Mouse (Mus musculus) MEL (cell line): Measurements from ENCODE around the gene Eif4h. TPM values are rescaled to one million over a fixed set of nuclear protein-coding genes. Genes with fewer than 3 reads are reported as not detected.

Source experiments
- DNase-seq: peaks from one replicate; pipeline ENCODE4 v3.0.0; 2011; ENCODE audit warnings: low read depth, low spot score
- H3K27ac ChIP-seq: 2 replicates; pipeline ENCODE4 v1.5.1; 2012; ENCODE audit warnings: low read depth, mild to moderate bottlenecking, control low read depth, low read length, moderate library complexity; ENCODE audit not compliant: control insufficient read depth
- H3K27me3 ChIP-seq, 2 experiments: fragments of 150-350 bp in 1 of 2; sonication (generic) in 1 of 2; 2 replicates each; pipeline ENCODE4 v1.6.1; 2012; ENCODE audit warnings: low read length in 2 of 2, mild to moderate bottlenecking in 2 of 2, improper control_type of control experiment in 1 of 2, moderate library complexity in 1 of 2; ENCODE audit not compliant: insufficient read depth in 2 of 2, control insufficient read depth in 1 of 2
- H3K36me3 ChIP-seq, 2 experiments: 2 replicates each; pipeline ENCODE4 v1.6.1; 2012 to 2014; ENCODE audit warnings: low read length in 2 of 2, improper control_type of control experiment in 1 of 2, inconsistent platforms in 1 of 2, mild to moderate bottlenecking in 1 of 2; ENCODE audit not compliant: insufficient read depth in 2 of 2, control insufficient read depth in 1 of 2
- H3K4me1 ChIP-seq, 2 experiments: fragments of 150-350 bp in 1 of 2; sonication (generic) in 1 of 2; 2 replicates each; pipeline ENCODE4 v1.6.1; 2012; ENCODE audit warnings: low read length in 2 of 2, improper control_type of control experiment in 1 of 2, mild to moderate bottlenecking in 1 of 2; ENCODE audit not compliant: insufficient read depth in 2 of 2, control insufficient read depth in 1 of 2
- H3K4me3 ChIP-seq, 2 experiments: fragments of 150-350 bp in 1 of 2; sonication (generic) in 1 of 2; 2 replicates each; pipeline ENCODE4 v1.5.1; 2012; ENCODE audit warnings: low read depth in 2 of 2, low read length in 2 of 2, mild to moderate bottlenecking in 2 of 2, moderate library complexity in 2 of 2, control low read depth in 1 of 2, improper control_type of control experiment in 1 of 2; ENCODE audit not compliant: control insufficient read depth in 1 of 2, insufficient read depth in 1 of 2
- H3K79me2 ChIP-seq: 2 replicates; pipeline ENCODE4 v1.6.1; 2012; ENCODE audit warnings: mild to moderate bottlenecking, low read length, moderate library complexity; ENCODE audit not compliant: control insufficient read depth, poor library complexity, insufficient read depth
- H3K9ac ChIP-seq: 2 replicates; pipeline ENCODE4 v1.6.1; 2012; ENCODE audit warnings: low read depth, mild to moderate bottlenecking, control low read depth, low read length, moderate library complexity; ENCODE audit not compliant: control insufficient read depth, poor library complexity, severe bottlenecking
- H3K9me3 ChIP-seq: fragments of 150-350 bp; sonication (generic); replicated peaks from 2 replicates; pipeline ENCODE4 v1.6.1; 2012; ENCODE audit warnings: mild to moderate bottlenecking, low read length, improper control_type of control experiment, moderate library complexity; ENCODE audit not compliant: insufficient read depth
- CHD1 ChIP-seq: IDR thresholded peaks from 2 replicates; pipeline ENCODE4 v1.6.1; 2012; ENCODE audit warnings: low read depth, mild to moderate bottlenecking, inconsistent platforms, low read length, improper control_type of control experiment
- CTCF ChIP-seq, 3 experiments: IDR thresholded peaks in 2 of 3; conservative IDR thresholded peaks in 1 of 3; 2 replicates each; pipeline ENCODE4 v1.5.1; 2011 to 2012; ENCODE audit warnings: low read length in 3 of 3, low read depth in 2 of 3, mild to moderate bottlenecking in 2 of 3, improper control_type of control experiment in 1 of 3, inconsistent platforms in 1 of 3, mixed read lengths in 1 of 3, moderate library complexity in 1 of 3; ENCODE audit not compliant: control insufficient read depth in 1 of 3, insufficient read depth in 1 of 3, poor library complexity in 1 of 3, severe bottlenecking in 1 of 3
- ETS1 ChIP-seq: IDR thresholded peaks from 2 replicates; pipeline ENCODE4 v1.6.1; 2012; ENCODE audit warnings: low read depth, mild to moderate bottlenecking, inconsistent platforms, low read length, improper control_type of control experiment, moderate library complexity
- HCFC1 ChIP-seq: IDR thresholded peaks from 2 replicates; pipeline ENCODE4 v1.6.1; 2012; ENCODE audit warnings: low read depth, mild to moderate bottlenecking, inconsistent platforms, low read length, improper control_type of control experiment, moderate library complexity
- JUND ChIP-seq: IDR thresholded peaks from 2 replicates; pipeline ENCODE4 v1.6.1; 2011; ENCODE audit warnings: low read depth, mild to moderate bottlenecking, improper control_type of control experiment, low read length
- MEF2A ChIP-seq: IDR thresholded peaks from 2 replicates; pipeline ENCODE4 v1.6.1; 2014; ENCODE audit warnings: low read depth, mild to moderate bottlenecking, inconsistent platforms, low read length, improper control_type of control experiment; ENCODE audit not compliant: poor library complexity, insufficient replicate concordance, severe bottlenecking; ENCODE audit errors: extremely low read depth
- MYB ChIP-seq: IDR thresholded peaks from 2 replicates; pipeline ENCODE4 v1.6.1; 2011; ENCODE audit warnings: mild to moderate bottlenecking, low read depth, low read length, improper control_type of control experiment
- RCOR1 ChIP-seq: IDR thresholded peaks from 2 replicates; pipeline ENCODE4 v1.6.1; 2012; ENCODE audit warnings: low read depth, mild to moderate bottlenecking, inconsistent platforms, low read length, improper control_type of control experiment
- SMC3 ChIP-seq: IDR thresholded peaks from 2 replicates; pipeline ENCODE4 v1.6.1; 2011; ENCODE audit warnings: low read depth, low read length, improper control_type of control experiment
- TBP ChIP-seq: IDR thresholded peaks from 2 replicates; pipeline ENCODE4 v1.8.0; 2011; ENCODE audit warnings: low read depth, low read length, improper control_type of control experiment
- UBTF ChIP-seq: IDR thresholded peaks from 2 replicates; pipeline ENCODE4 v1.6.1; 2012; ENCODE audit warnings: low read depth, mild to moderate bottlenecking, inconsistent platforms, low read length, improper control_type of control experiment, moderate library complexity, borderline replicate concordance; ENCODE audit not compliant: insufficient read depth
- USF1 ChIP-seq: IDR thresholded peaks from 2 replicates; pipeline ENCODE4 v1.6.1; 2014; ENCODE audit warnings: low read depth, mild to moderate bottlenecking, inconsistent platforms, low read length, improper control_type of control experiment, moderate library complexity
- USF2 ChIP-seq, 2 experiments: IDR thresholded peaks; 2 replicates each; pipeline ENCODE4 v1.6.1; 2011 to 2012; ENCODE audit warnings: improper control_type of control experiment in 2 of 2, low read length in 2 of 2, borderline replicate concordance in 1 of 2, inconsistent platforms in 1 of 2, low read depth in 1 of 2, mild to moderate bottlenecking in 1 of 2; ENCODE audit not compliant: insufficient read depth in 1 of 2
- ZKSCAN1 ChIP-seq: IDR thresholded peaks from 2 replicates; pipeline ENCODE4 v1.6.1; 2012; ENCODE audit warnings: low read depth, mild to moderate bottlenecking, inconsistent platforms, low read length, improper control_type of control experiment, moderate library complexity
- ZNF384 ChIP-seq: IDR thresholded peaks from 2 replicates; pipeline ENCODE4 v1.6.1; 2012; ENCODE audit warnings: low read depth, mild to moderate bottlenecking, inconsistent platforms, low read length, improper control_type of control experiment
- polyA plus RNA-seq, 2 experiments: library from polyadenylated mRNA; stranded (reverse) in 1 of 2; unstranded in 1 of 2; fragments of >175 nt in 1 of 2; fragments of >200 nt in 1 of 2; gene quantifications; 2 replicates each; pipeline versions ENCODE4 v1.2.1 to v1.2.4; 2012; ENCODE audit warnings: low replicate concordance in 2 of 2, low read depth in 1 of 2; ENCODE audit not compliant: insufficient read length in 2 of 2, insufficient read depth in 1 of 2, missing spikeins in 1 of 2
- total RNA-seq: library from RNA; depleted of rRNA; stranded (reverse); fragments of 300-350 nt; gene quantifications from 2 replicates; pipeline ENCODE4 v1.2.3, GENCODE M21; 2012

The Eif4h gene
- total and polyA plus RNA-seq, 3 experiments: 167 to 515 (median 471) TPM

- TF ChIP-seq MEF2A: no peak
- no peak for TF ChIP-seq CHD1
- peak; percentile 89 for TF ChIP-seq USF1
- peak; percentile 36; the same call in 1 of the 2 replicates for TF ChIP-seq ETS1
- TF ChIP-seq ZKSCAN1: no peak
- peak; percentile 57; the same call in 1 of the 2 replicates for TF ChIP-seq TBP
- 0 out of 2 replicates have a peak, but pooled peaks have one; percentile 51 for TF ChIP-seq MYB
- peak in 1 of 2 experiments; percentile 58; a peak in 1 of 4 replicates for TF ChIP-seq USF2 (IDR thresholded peaks at IDR 0.05; ENCODE audit: borderline replicate concordance in 1 of 2, insufficient read depth in 1 of 2, low read depth in 1 of 2, low read length in 2 of 2)
- TF ChIP-seq HCFC1: no peak
- TF ChIP-seq ZNF384: peak; percentile 82
- TF ChIP-seq, all 39 proteins: peak for 16
These were observed 32.2 kb downstream of the Eif4h start (continued) for GRCm38 (mm10) chr5:134607121-134607520.

GRCm38 (mm10) chr5:134606314-134606713, 33.0 kb downstream of the Eif4h start:
- TF ChIP-seq USF2 (IDR thresholded peaks at IDR 0.05; ENCODE audit: borderline replicate concordance in 1 of 2, insufficient read depth in 1 of 2, low read depth in 1 of 2, low read length in 2 of 2) (no peak), CTCF (IDR thresholded peaks at IDR 0.05 in 2 of 3, conservative IDR thresholded peaks at IDR 0.05 in 1 of 3; ENCODE audit: control insufficient read depth in 1 of 3, insufficient read depth in 1 of 3, low read depth in 2 of 3, low read length in 3 of 3, poor library complexity in 1 of 3, severe bottlenecking in 1 of 3) (peak; percentile 15 to 52 (median 43); a peak in 4 of 6 replicates), SMC3 (peak; percentile 5; the same call in 1 of the 2 replicates)
- TF ChIP-seq, all 39 proteins: peak for 2
- Histone ChIP-seq H3K27ac (peak overlapping the region; percentile 75), H3K79me2 (no peaks in the 10 kb centered on the region), H3K4me1 (peaks cover 8 to 10% of the 10 kb centered on the region in 2 experiments), H3K27me3 (no peaks in the 10 kb centered on the region), H3K9me3 (no peaks in the 10 kb centered on the region), H3K4me3 (no peak overlapping the region), H3K36me3 (peaks cover 0 to 6% of the 10 kb centered on the region in 2 experiments; a peak in 2 of 4 replicates), H3K9ac (no peak overlapping the region; the same call in 1 of the 2 replicates)
- DNase-seq: peak; percentile 40

GRCm38 (mm10) chr5:134604376-134604775, 34.9 kb downstream of the Eif4h start:
- peaks cover 0 to 6% of the 10 kb centered on the region in 2 experiments; a peak in 2 of 4 replicates for H3K36me3 ChIP-seq
- TF ChIP-seq RCOR1 (no peak), UBTF (no peak), TBP (no peak), HCFC1 (no peak), JUND (no peak)
- TF ChIP-seq, all 39 proteins: peak for 0
- H3K4me3 ChIP-seq: no peak overlapping the region

More at GRCm38 (mm10) chr5:134604376-134604775, 34.9 kb downstream of the Eif4h start:
- Histone ChIP-seq H3K9me3 (no peaks in the 10 kb centered on the region), H3K27me3 (no peaks in the 10 kb centered on the region), H3K4me1 (peaks cover 8 to 10% of the 10 kb centered on the region in 2 experiments), H3K79me2 (no peaks in the 10 kb centered on the region), H3K9ac (no peak overlapping the region), H3K27ac (no peak overlapping the region)
- DNase-seq: no peak
